Mouse (Mus musculus): ENCODE measurements around the gene Arl15. TPM values are rescaled to one million over a fixed set of nuclear protein-coding genes. Genes with fewer than 3 reads are reported as not detected.

Gene Arl15
- total RNA-seq, 1 experiment from 2014 or later: 16.2 TPM

DNA sequence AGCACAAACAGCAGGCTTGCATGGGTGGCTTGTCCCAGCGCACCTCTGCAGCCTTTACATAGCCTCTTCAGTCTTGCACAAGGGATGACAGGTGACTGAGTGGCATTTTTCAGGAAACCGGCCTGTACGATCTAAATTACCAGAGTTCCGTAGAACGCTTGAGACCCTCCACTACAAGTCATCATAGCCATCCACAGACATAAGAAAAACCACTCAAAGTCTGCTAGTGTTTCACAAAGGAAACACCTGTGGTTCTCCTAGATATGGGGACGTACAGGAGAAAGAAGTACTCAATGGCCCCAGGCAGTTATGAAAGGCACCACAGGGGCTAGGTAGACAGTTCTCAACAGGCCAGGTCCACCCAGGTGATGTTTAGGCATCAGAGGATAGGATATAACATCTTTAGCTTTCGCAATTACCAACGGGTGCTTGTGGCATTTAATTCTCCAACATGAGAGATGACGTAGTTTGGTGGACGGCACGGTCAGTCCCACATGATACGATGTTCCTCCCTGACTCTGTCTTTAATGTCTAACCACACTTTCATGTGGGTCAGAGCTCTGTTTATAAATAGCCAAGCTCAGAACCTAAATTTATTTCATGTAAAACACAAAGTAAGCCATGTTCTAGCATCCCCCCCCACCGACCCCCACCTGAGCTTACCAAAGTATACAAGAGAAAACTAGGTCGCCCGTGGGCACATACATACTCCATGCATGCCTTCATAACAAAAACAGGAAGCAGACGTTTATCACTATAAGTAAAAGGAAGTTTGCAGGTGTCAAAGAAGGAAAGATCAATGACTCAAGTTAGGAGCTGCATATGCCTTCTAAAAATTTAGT lies 356.8 kb downstream of the Arl15 start:
- ATAC-seq (replicated peaks in 1 of 2; ENCODE audit: insufficient read depth in 1 of 2, low FRiP score in 2 of 2, low TSS enrichment in 1 of 2, low read depth in 1 of 2, poor library complexity in 2 of 2, severe bottlenecking in 2 of 2): peak; percentile 41 to 43

GRCm38 (mm10) chr13:114151698-114152069 lies 357.4 kb downstream of the Arl15 start:
- ATAC-seq (replicated peaks in 1 of 2; ENCODE audit: insufficient read depth in 1 of 2, low FRiP score in 2 of 2, low TSS enrichment in 1 of 2, low read depth in 1 of 2, poor library complexity in 2 of 2, severe bottlenecking in 2 of 2): 0 out of 4 replicates have a peak, but pooled peaks of 1 of the 2 experiments have one; percentile 17

DNA sequence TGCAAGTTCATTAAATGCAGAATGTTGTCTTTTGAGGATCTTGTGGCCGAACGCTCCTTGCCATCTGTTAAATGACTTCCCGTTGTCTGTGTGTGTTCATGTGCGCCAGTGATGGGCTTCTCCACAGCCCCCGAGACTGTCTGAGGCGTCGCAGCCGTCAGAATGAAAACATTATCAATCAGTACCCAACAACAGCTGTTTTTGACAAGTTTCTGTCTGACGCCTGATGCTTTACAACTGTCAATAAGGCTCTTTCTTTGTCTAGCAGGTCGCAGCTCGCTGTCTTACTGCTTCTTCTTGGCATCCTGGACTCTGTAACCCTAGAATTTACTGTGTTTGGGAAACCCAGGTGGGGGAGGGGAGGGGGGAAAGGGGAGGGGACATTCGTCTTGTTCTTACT lies 362.4 kb downstream of the Arl15 start:
- no peak for ATAC-seq (replicated peaks in 1 of 2; ENCODE audit: insufficient read depth in 1 of 2, low FRiP score in 2 of 2, low TSS enrichment in 1 of 2, low read depth in 1 of 2, poor library complexity in 2 of 2, severe bottlenecking in 2 of 2)

DNA sequence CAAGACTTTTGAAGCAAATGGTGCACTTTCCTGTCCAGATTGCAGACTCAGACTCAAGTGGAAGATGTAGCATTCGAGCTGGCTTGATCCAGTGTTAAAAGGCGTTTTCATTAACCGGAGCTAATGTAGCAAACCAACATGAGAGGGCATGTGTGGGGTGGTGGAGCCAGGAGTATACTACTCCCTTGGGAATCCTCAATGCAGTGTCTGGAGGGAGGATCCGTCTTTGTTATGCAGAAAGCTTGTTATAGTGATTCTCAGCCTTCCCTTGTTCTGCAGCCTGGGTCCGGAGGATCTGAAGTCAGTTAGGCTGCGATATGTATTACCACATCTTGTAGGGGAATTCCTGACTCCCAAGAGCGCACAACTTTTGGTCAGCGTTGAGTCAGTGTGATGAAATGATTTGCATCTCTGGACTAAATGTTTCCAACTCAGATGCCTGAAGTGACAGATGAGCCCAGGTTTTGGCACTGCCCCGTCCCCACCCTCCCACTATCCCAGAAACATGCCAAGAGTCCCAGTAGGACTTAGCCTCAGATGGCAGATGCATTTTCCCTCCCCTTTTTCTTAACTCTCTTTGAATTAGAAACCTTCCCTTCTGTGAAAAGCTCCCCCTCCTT lies 363.9 kb downstream of the Arl15 start:
- no peak for ATAC-seq (replicated peaks in 1 of 2; ENCODE audit: insufficient read depth in 1 of 2, low FRiP score in 2 of 2, low TSS enrichment in 1 of 2, low read depth in 1 of 2, poor library complexity in 2 of 2, severe bottlenecking in 2 of 2)

DNA sequence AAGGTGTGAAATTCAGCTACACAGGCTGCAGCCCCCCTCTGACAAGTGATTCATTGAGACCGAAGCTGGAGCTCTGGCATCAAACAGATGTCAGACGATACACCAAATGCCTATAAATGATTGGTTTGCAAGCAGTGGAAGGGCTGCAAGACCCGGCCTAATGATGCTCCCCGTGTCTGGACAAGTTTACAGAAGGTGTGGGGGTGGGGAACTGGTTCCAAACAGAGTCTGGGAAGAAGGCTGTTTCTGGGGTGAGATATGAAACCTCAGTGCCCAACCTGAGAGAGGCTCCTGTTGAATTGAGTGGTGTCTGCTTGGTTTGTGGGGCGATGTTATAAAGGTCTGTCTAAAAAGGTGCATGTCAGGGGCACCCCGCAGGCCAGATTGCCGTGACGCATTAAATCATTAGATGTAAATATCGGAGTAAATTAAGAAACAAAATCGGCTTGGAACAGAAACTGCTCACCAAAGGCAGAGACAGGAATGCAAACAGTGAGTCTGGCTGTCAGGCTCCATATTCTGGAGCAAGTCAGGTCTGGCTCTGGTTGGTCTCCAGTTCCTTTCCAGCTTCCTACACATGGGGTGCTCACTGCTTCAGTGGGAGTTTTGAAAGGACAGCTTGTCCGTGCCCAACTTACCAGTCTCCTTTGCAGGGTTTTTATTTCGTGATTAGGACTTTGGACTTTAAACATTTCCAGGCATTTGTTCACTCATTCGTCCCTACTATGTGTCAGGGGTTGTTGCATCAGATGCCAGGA lies 365.5 kb downstream of the Arl15 start:
- ATAC-seq (replicated peaks in 1 of 2; ENCODE audit: insufficient read depth in 1 of 2, low FRiP score in 2 of 2, low TSS enrichment in 1 of 2, low read depth in 1 of 2, poor library complexity in 2 of 2, severe bottlenecking in 2 of 2): no peak

DNA sequence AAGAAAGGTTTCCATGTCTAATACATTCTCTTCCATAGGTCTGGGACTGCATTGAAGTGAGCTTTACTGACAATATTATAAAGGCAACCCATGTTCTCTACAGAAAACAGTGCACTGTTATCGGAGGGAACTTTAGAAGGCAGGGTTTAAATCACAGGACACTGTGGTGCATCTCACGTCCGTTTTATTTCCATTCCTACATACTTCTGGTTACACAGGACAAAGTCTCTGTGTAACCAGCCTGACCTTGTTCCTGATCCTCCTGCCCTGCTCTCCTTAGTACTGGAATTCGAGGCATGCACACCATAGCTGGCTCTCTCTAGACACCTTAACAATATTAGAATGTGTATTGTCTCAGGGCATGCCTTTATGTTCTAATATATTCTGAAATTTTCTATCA lies 368.4 kb downstream of the Arl15 start:
- ATAC-seq (replicated peaks in 1 of 2; ENCODE audit: insufficient read depth in 1 of 2, low FRiP score in 2 of 2, low TSS enrichment in 1 of 2, low read depth in 1 of 2, poor library complexity in 2 of 2, severe bottlenecking in 2 of 2): no peak

DNA sequence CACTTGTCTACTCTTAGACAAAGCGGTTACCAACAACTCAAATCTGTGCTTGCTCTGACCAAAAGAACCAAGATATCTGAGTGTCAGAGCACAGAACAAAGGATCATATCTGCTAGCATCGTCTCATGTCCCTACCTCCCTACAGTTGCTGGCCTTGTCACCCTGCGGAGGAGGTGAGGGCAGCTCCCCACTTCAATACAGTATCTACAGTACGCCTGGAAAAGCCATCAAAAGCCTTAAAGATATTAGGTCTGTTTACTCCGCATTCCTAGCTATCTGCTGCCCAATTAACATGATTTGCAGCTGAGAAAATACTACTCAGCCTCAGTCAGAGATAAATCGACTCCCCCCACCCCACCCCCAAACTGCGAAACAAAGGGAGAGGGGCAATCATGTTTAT lies 371.3 kb downstream of the Arl15 start:
- ATAC-seq (replicated peaks in 1 of 2; ENCODE audit: insufficient read depth in 1 of 2, low FRiP score in 2 of 2, low TSS enrichment in 1 of 2, low read depth in 1 of 2, poor library complexity in 2 of 2, severe bottlenecking in 2 of 2): no peak

DNA sequence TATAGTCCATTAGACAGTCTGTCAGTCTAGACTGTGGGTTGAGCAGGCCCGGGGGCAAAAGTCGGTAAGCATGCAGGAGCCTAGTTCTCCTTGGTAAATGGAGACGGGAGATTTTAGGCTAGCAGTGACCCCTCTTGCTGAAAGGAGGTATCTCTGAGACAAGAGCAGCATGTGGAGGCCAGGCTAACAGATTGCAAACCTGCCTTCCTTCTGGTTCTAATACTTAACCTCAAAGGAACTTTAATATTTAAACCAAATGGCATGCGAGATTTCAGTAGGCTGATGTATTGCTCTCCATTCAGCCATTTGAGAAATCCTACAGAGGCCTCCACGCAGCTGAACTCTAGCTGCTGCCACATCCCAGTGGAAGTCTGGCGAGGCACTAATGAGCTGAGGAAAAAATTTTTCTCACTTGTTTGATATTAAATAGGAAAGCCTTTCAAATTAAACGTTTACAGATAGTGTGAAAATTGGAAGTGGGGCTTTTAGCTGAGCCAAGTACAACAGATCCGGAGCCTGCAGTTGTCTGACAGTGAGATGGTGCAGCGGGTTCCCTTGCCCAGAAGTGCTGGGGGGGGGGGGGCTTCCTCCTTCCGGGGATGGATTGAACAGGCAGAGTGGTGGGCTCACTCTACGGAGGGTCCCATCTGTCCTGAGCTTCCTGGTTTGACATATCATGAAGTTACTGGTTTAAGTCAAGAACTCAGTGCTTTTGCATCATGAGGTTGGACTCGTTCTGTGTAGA lies 372.3 kb downstream of the Arl15 start:
- no peak for ATAC-seq (replicated peaks in 1 of 2; ENCODE audit: insufficient read depth in 1 of 2, low FRiP score in 2 of 2, low TSS enrichment in 1 of 2, low read depth in 1 of 2, poor library complexity in 2 of 2, severe bottlenecking in 2 of 2)

DNA sequence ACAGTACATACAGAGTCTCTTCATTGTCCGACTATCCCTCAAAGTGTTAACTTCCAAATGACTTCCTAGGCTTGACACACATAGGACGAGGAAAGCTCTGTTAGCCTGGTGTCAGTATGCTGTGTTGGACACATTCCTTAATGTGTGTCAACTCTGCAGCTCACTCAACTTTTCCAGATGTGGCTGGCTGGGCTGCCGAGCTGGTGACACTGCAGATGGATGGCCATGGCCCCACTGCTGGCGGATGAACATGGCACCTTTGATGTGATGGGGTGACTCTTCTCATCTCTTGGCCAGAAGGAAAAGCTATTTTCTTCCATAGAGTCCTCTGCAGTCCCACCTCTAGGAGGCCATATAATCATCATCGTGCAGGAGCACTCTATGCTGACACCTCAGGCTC lies 375.8 kb downstream of the Arl15 start:
- no peak for ATAC-seq (replicated peaks in 1 of 2; ENCODE audit: insufficient read depth in 1 of 2, low FRiP score in 2 of 2, low TSS enrichment in 1 of 2, low read depth in 1 of 2, poor library complexity in 2 of 2, severe bottlenecking in 2 of 2)

- no peak for ATAC-seq (replicated peaks in 1 of 2; ENCODE audit: insufficient read depth in 1 of 2, low FRiP score in 2 of 2, low TSS enrichment in 1 of 2, low read depth in 1 of 2, poor library complexity in 2 of 2, severe bottlenecking in 2 of 2)
Measured at GRCm38 (mm10) chr13:114171465-114171864, 377.2 kb downstream of the Arl15 start.

GRCm38 (mm10) chr13:114188107-114188506 lies 393.8 kb downstream of the Arl15 start:
- ATAC-seq (replicated peaks in 1 of 2; ENCODE audit: insufficient read depth in 1 of 2, low FRiP score in 2 of 2, low TSS enrichment in 1 of 2, low read depth in 1 of 2, poor library complexity in 2 of 2, severe bottlenecking in 2 of 2): no peak

GRCm38 (mm10) chr13:114188801-114189200 lies 394.5 kb downstream of the Arl15 start:
- ATAC-seq (replicated peaks in 1 of 2; ENCODE audit: insufficient read depth in 1 of 2, low FRiP score in 2 of 2, low TSS enrichment in 1 of 2, low read depth in 1 of 2, poor library complexity in 2 of 2, severe bottlenecking in 2 of 2): peak in 1 of 2 experiments; percentile 17; a peak in 1 of 4 replicates

- ATAC-seq (replicated peaks in 1 of 2; ENCODE audit: insufficient read depth in 1 of 2, low FRiP score in 2 of 2, low TSS enrichment in 1 of 2, low read depth in 1 of 2, poor library complexity in 2 of 2, severe bottlenecking in 2 of 2): no peak
Measured at GRCm38 (mm10) chr13:114189441-114189840, 395.1 kb downstream of the Arl15 start.

DNA sequence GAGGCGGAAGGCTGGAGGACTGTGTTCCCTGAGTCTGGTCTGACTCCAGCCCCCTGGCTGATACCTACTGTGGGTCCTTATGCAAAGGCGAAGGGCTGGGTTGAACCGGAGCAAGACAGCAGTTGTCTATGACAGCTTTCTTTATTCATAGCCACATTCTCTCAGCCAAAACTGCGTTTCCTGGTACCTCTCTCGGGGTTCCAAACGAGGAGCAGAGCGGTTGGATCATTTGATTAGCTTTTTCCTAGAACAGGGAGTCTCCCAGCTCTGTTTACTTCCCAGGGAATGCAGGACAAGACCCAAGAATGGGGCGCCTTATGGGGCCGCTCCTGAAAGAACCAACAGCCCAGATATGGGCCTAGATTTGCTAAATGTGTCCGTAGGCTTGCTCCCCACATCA lies 396.6 kb downstream of the Arl15 start:
- no peak for ATAC-seq (replicated peaks in 1 of 2; ENCODE audit: insufficient read depth in 1 of 2, low FRiP score in 2 of 2, low TSS enrichment in 1 of 2, low read depth in 1 of 2, poor library complexity in 2 of 2, severe bottlenecking in 2 of 2)

DNA sequence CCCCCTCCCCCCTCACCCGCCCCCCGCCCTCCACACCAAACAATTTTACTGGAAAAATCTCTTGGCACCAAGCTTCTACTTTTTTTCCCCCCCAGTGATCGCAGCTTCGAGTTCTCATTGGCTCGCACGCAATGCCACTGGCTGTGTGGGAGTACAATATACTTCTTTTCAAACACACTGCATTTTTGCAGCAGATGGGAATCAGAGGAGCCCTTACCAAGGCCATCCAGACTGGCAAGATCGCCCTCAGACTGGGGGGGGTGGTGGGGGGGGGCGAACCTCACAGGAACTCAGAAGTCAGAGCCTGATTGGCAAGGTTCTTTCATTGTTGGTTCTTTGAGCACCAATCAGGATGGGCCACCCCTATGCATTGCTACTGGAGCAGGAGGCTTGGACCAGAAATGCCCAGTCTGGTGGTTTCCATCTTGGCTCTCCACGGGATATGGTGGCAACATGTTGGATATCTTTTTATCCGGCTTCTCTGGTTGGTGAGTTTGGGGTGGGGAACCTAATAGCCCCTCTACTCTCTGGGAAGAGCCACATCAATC lies 404.0 kb downstream of the Arl15 start:
- no peak for ATAC-seq (replicated peaks in 1 of 2; ENCODE audit: insufficient read depth in 1 of 2, low FRiP score in 2 of 2, low TSS enrichment in 1 of 2, low read depth in 1 of 2, poor library complexity in 2 of 2, severe bottlenecking in 2 of 2)

GRCm38 (mm10) chr13:114199746-114200145 lies 405.4 kb downstream of the Arl15 start:
- ATAC-seq (replicated peaks in 1 of 2; ENCODE audit: insufficient read depth in 1 of 2, low FRiP score in 2 of 2, low TSS enrichment in 1 of 2, low read depth in 1 of 2, poor library complexity in 2 of 2, severe bottlenecking in 2 of 2): no peak

GRCm38 (mm10) chr13:114200545-114200944 lies 406.2 kb downstream of the Arl15 start:
- no peak for ATAC-seq (replicated peaks in 1 of 2; ENCODE audit: insufficient read depth in 1 of 2, low FRiP score in 2 of 2, low TSS enrichment in 1 of 2, low read depth in 1 of 2, poor library complexity in 2 of 2, severe bottlenecking in 2 of 2)

Measured in hematopoietic stem cell, adult 5-6 weeks (primary cell).